Mouse (Mus musculus): ENCODE data around the gene Cryaa. TPM values are rescaled to one million over a fixed set of nuclear protein-coding genes. Genes with fewer than 3 reads are reported as not detected.

The Cryaa gene
- polyA plus RNA-seq, 1 experiment from 2014 or later, result not detected

- DNase-seq (ENCODE audit: low spot score), result no peak
- H3K27ac ChIP-seq (ENCODE audit: low read depth, low read length), result no peak overlapping the region
Measured at GRCm38 (mm10) chr17:31637866-31638570, 39.6 kb upstream of the Cryaa start.

GRCm38 (mm10) chr17:31639651-31640050 is 38.0 kb upstream of the Cryaa start:
- Histone ChIP-seq H3K4me1 (replicated peaks; ENCODE audit: control insufficient read depth, insufficient read depth, low read length) (peaks cover 10% of the 10 kb centered on the region), H3K4me3 (ENCODE audit: low read depth, low read length) (no peak overlapping the region), H3K27ac (ENCODE audit: low read depth, low read length) (no peak overlapping the region), H3K36me3 (ENCODE audit: control insufficient read depth, insufficient read depth, low read length) (no peaks in the 10 kb centered on the region), H3K9me3 (ENCODE audit: control insufficient read depth, low read length) (no peaks in the 10 kb centered on the region), H3K4me2 (ENCODE audit: low read depth, low read length, severe bottlenecking) (no peak overlapping the region), H3K9ac (ENCODE audit: low read length) (no peak overlapping the region), H3K27me3 (ENCODE audit: control insufficient read depth, insufficient read depth, low read length) (peaks cover 18% of the 10 kb centered on the region)
- 70% methylated on average over 4 of the region's 4 CpGs for WGBS
- ATAC-seq (replicated peaks; ENCODE audit: low FRiP score) (no peak), DNase-seq (ENCODE audit: low spot score) (no peak)

More at GRCm38 (mm10) chr17:31637866-31638570, 39.6 kb upstream of the Cryaa start:
- Histone ChIP-seq H3K27me3 (ENCODE audit: control insufficient read depth, insufficient read depth, low read length) (peaks cover 18% of the 10 kb centered on the region), H3K4me2 (ENCODE audit: low read depth, low read length, severe bottlenecking) (no peak overlapping the region), H3K4me1 (replicated peaks; ENCODE audit: control insufficient read depth, insufficient read depth, low read length) (peaks cover 10% of the 10 kb centered on the region), H3K4me3 (ENCODE audit: low read depth, low read length) (no peak overlapping the region), H3K9me3 (ENCODE audit: control insufficient read depth, low read length) (no peaks in the 10 kb centered on the region), H3K36me3 (ENCODE audit: control insufficient read depth, insufficient read depth, low read length) (no peaks in the 10 kb centered on the region), H3K9ac (ENCODE audit: low read length) (no peak overlapping the region)
- no peak for ATAC-seq (replicated peaks; ENCODE audit: low FRiP score)
- WGBS, result 68% methylated on average over 9 of the region's 9 CpGs

- Histone ChIP-seq H3K27ac (ENCODE audit: low read depth, low read length) (no peak overlapping the region), H3K9me3 (ENCODE audit: control insufficient read depth, low read length) (no peaks in the 10 kb centered on the region), H3K4me1 (replicated peaks; ENCODE audit: control insufficient read depth, insufficient read depth, low read length) (peaks cover 1% of the 10 kb centered on the region; the same call in 1 of the 2 replicates), H3K36me3 (ENCODE audit: control insufficient read depth, insufficient read depth, low read length) (peaks cover 7% of the 10 kb centered on the region), H3K27me3 (ENCODE audit: control insufficient read depth, insufficient read depth, low read length) (peaks cover under 1% of the 10 kb centered on the region; the same call in 1 of the 2 replicates), H3K9ac (ENCODE audit: low read length) (no peak overlapping the region), H3K4me2 (ENCODE audit: low read depth, low read length, severe bottlenecking) (no peak overlapping the region), H3K4me3 (ENCODE audit: low read depth, low read length) (no peak overlapping the region)
- no peak for DNase-seq (ENCODE audit: low spot score)
- no peak for ATAC-seq (replicated peaks; ENCODE audit: low FRiP score)
- WGBS, result 31% methylated on average over 8 of the region's 8 CpGs
Measured at GRCm38 (mm10) chr17:31642331-31642730, 35.3 kb upstream of the Cryaa start.

GRCm38 (mm10) chr17:31642913-31643312 is 34.7 kb upstream of the Cryaa start:
- 80% methylated on average over 4 of the region's 4 CpGs for WGBS

GRCm38 (mm10) chr17:31646199-31647002 is 31.2 kb upstream of the Cryaa start:
- peak; percentile 54 for DNase-seq (ENCODE audit: low spot score)
- Histone ChIP-seq H3K4me2 (ENCODE audit: low read depth, low read length, severe bottlenecking) (no peak overlapping the region), H3K4me1 (replicated peaks; ENCODE audit: control insufficient read depth, insufficient read depth, low read length) (no peaks in the 10 kb centered on the region), H3K4me3 (ENCODE audit: low read depth, low read length) (no peak overlapping the region), H3K9me3 (ENCODE audit: control insufficient read depth, low read length) (no peaks in the 10 kb centered on the region), H3K9ac (ENCODE audit: low read length) (no peak overlapping the region), H3K36me3 (ENCODE audit: control insufficient read depth, insufficient read depth, low read length) (peaks cover 25% of the 10 kb centered on the region), H3K27ac (ENCODE audit: low read depth, low read length) (no peak overlapping the region), H3K27me3 (ENCODE audit: control insufficient read depth, insufficient read depth, low read length) (no peaks in the 10 kb centered on the region)
- no peak for ATAC-seq (replicated peaks; ENCODE audit: low FRiP score)
- 94% methylated on average over 5 of the region's 5 CpGs for WGBS

More at GRCm38 (mm10) chr17:31642913-31643312, 34.7 kb upstream of the Cryaa start:
- no peaks in the 10 kb centered on the region for H3K27me3 ChIP-seq (ENCODE audit: control insufficient read depth, insufficient read depth, low read length)
- ATAC-seq (replicated peaks; ENCODE audit: low FRiP score), result no peak
- no peak overlapping the region for H3K4me3 ChIP-seq (ENCODE audit: low read depth, low read length)
- H3K9ac ChIP-seq (ENCODE audit: low read length), result no peak overlapping the region
- H3K36me3 ChIP-seq (ENCODE audit: control insufficient read depth, insufficient read depth, low read length), result peaks cover 7% of the 10 kb centered on the region
- DNase-seq (ENCODE audit: low spot score), result no peak
- no peaks in the 10 kb centered on the region for H3K4me1 ChIP-seq (replicated peaks; ENCODE audit: control insufficient read depth, insufficient read depth, low read length)
- no peak overlapping the region for H3K4me2 ChIP-seq (ENCODE audit: low read depth, low read length, severe bottlenecking)
- H3K27ac ChIP-seq (ENCODE audit: low read depth, low read length), result no peak overlapping the region
- no peaks in the 10 kb centered on the region for H3K9me3 ChIP-seq (ENCODE audit: control insufficient read depth, low read length)

GRCm38 (mm10) chr17:31652152-31652551 is 25.5 kb upstream of the Cryaa start:
- H3K36me3 ChIP-seq (ENCODE audit: control insufficient read depth, insufficient read depth, low read length), result peaks cover 38% of the 10 kb centered on the region
- H3K9me3 ChIP-seq (ENCODE audit: control insufficient read depth, low read length), result no peaks in the 10 kb centered on the region
- 94% methylated on average over 14 of the region's 14 CpGs for WGBS
- no peaks in the 10 kb centered on the region for H3K27me3 ChIP-seq (ENCODE audit: control insufficient read depth, insufficient read depth, low read length)
- ATAC-seq (replicated peaks; ENCODE audit: low FRiP score) (no peak), DNase-seq (ENCODE audit: low spot score) (no peak)
- H3K4me2 ChIP-seq (ENCODE audit: low read depth, low read length, severe bottlenecking), result no peak overlapping the region
- H3K4me1 ChIP-seq (replicated peaks; ENCODE audit: control insufficient read depth, insufficient read depth, low read length), result peaks cover 1% of the 10 kb centered on the region; the same call in 1 of the 2 replicates
- no peak overlapping the region for H3K9ac ChIP-seq (ENCODE audit: low read length)
- no peak overlapping the region for H3K27ac ChIP-seq (ENCODE audit: low read depth, low read length)
- H3K4me3 ChIP-seq (ENCODE audit: low read depth, low read length), result no peak overlapping the region

- Histone ChIP-seq H3K36me3 (ENCODE audit: control insufficient read depth, insufficient read depth, low read length) (peaks cover 38% of the 10 kb centered on the region), H3K9ac (ENCODE audit: low read length) (no peak overlapping the region), H3K9me3 (ENCODE audit: control insufficient read depth, low read length) (no peaks in the 10 kb centered on the region), H3K4me1 (replicated peaks; ENCODE audit: control insufficient read depth, insufficient read depth, low read length) (peaks cover 6% of the 10 kb centered on the region; the same call in 1 of the 2 replicates), H3K27me3 (ENCODE audit: control insufficient read depth, insufficient read depth, low read length) (no peaks in the 10 kb centered on the region), H3K4me3 (ENCODE audit: low read depth, low read length) (no peak overlapping the region), H3K4me2 (ENCODE audit: low read depth, low read length, severe bottlenecking) (no peak overlapping the region), H3K27ac (ENCODE audit: low read depth, low read length) (no peak overlapping the region)
- ATAC-seq (replicated peaks; ENCODE audit: low FRiP score) (no peak), DNase-seq (ENCODE audit: low spot score) (no peak)
- 92% methylated on average over 6 of the region's 6 CpGs for WGBS
Measured at GRCm38 (mm10) chr17:31653277-31653676, 24.3 kb upstream of the Cryaa start.

- Histone ChIP-seq H3K27me3 (ENCODE audit: control insufficient read depth, insufficient read depth, low read length) (no peaks in the 10 kb centered on the region), H3K9me3 (ENCODE audit: control insufficient read depth, low read length) (no peaks in the 10 kb centered on the region), H3K27ac (ENCODE audit: low read depth, low read length) (no peak overlapping the region), H3K36me3 (ENCODE audit: control insufficient read depth, insufficient read depth, low read length) (peaks cover 29% of the 10 kb centered on the region), H3K4me2 (ENCODE audit: low read depth, low read length, severe bottlenecking) (no peak overlapping the region), H3K9ac (ENCODE audit: low read length) (no peak overlapping the region), H3K4me1 (replicated peaks; ENCODE audit: control insufficient read depth, insufficient read depth, low read length) (peaks cover 9% of the 10 kb centered on the region; the same call in 1 of the 2 replicates), H3K4me3 (ENCODE audit: low read depth, low read length) (no peak overlapping the region)
- ATAC-seq (replicated peaks; ENCODE audit: low FRiP score), result no peak
- WGBS, result 85% methylated on average over 4 of the region's 4 CpGs
- no peak for DNase-seq (ENCODE audit: low spot score)
Measured at GRCm38 (mm10) chr17:31655366-31655765, 22.2 kb upstream of the Cryaa start.

All from forebrain, embryonic 11.5 days (tissue).